In the genomic region with DNA sequence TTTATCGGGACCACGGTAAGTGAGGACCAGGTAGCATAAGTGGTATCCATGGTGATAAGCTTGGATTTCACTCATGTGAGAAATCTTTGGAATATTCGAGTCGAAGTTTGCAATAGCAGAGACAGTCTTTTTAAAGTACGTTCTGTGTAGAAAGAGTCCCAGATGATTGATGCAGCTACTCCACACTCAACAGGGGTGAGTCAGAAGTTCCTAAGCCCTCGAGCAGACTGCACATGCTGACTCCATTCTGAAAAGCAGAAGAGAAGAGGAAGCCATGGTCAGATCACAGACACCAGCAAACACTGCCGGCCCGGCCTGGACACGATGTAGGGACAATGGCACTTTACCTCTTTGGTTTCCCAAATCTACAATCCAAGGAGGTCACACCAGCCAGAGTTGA, we compare ENCODE assay signal across 13 mouse cellular contexts.
"Had no signal": no experiment of that assay in that cellular context is flagged by ENCODE, and none has a peak within 500 bp of the region (broad histone marks: within the 10 kb centered on the region; RNA-seq: fewer than 3 reads in every experiment).

No protein-coding gene starts in this region.

- H3K4me1 ChIP-seq: limb, embryonic 10.5 days; liver, embryonic 15.5 days; midbrain, embryonic 13.5 days had no signal

- H3K4me3 ChIP-seq: layer of hippocampus, adult 2 months; left cerebral cortex, adult 2 months; limb, embryonic 10.5 days; liver, embryonic 15.5 days; midbrain, embryonic 13.5 days had no signal

- H3K9me3 ChIP-seq: limb, embryonic 10.5 days; liver, embryonic 15.5 days; midbrain, embryonic 13.5 days had no signal

- H3K36me3 ChIP-seq: limb, embryonic 10.5 days; liver, embryonic 15.5 days; midbrain, embryonic 13.5 days had no signal

- H3K27me3 ChIP-seq: liver, embryonic 15.5 days; midbrain, embryonic 13.5 days had no signal

- H3K9ac ChIP-seq: liver, embryonic 15.5 days; midbrain, embryonic 13.5 days had no signal

- H3K27ac ChIP-seq: kidney, postnatal 0 days; layer of hippocampus, adult 2 months; left cerebral cortex, adult 2 months; limb, embryonic 10.5 days; liver, embryonic 15.5 days; midbrain, embryonic 13.5 days; stomach, postnatal 0 days had no signal

- H3K4me2 ChIP-seq: liver, embryonic 11.5 days; liver, embryonic 15.5 days; midbrain, embryonic 13.5 days had no signal

- DNase-seq: kidney, postnatal 36 days; lung, adult 2 months; lung, postnatal 36 days; right cerebral cortex, adult 18-20 months; thymus, postnatal 4 days had no signal
